Mouse (Mus musculus) heart, postnatal 25 days (tissue): ENCODE data around the gene Adamts7. TPM values are rescaled to one million over a fixed set of nuclear protein-coding genes. Genes with fewer than 3 reads are reported as not detected.
A peak's percentile ranks its signal among the peaks of the same experiment; 100 is the strongest.

Experiments used
- DNase-seq: peaks from one replicate; pipeline ENCODE4 v3.0.0; 2022; ENCODE audit warnings: low spot score
- intact Hi-C: fragments of 180-260 bp; cut with DNase I; formaldehyde crosslinking; loops from one replicate; pipeline ENCODE4 v1.15.1; 2025
- total RNA-seq, 2 experiments: library from RNA; stranded (reverse); gene quantifications; 2 replicates each; pipeline ENCODE4 v1.2.3; 2021

Gene Adamts7
- total RNA-seq = 10 to 100 TPM; 17.9 to 20.9 TPM

DNA sequence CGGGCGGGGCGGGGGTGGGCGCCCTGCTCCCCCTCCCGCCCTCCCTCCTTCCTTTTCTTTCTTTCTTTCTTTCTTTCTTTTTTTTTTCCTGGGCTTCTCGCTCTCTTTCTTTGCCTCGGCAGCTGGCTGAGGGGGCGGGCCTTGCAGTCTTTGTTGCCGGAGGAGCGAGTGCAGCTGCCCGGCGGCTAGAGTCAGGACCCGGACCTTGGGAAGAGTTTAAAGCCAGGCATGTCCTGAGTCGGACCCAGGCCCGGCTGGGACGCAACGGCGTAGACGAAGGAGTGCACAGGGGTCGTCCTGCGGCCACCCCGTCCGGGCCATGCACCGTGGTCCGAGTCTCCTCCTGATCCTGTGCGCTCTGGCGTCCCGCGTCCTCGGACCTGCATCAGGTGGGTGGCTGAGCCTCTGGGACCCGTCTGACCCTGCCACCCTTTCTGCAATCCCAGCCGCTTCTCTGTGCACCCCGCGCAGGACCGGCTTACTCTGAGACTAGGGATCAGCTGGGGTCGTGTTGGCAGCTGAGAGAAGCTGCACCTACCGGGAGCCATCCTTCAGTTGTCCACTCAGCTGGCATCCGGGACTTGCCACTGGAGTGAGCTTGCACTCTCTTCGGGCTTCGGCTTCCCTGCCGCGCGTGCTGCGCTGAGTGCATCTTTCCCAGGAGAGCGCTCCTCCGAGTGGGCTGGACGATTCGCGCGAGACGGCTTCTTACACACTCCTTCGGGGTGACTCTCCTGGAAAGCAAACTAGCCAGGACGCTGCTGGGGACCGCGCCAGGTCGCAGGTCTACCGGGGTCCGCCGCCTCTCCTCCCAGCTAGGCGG lies at the start of gene Adamts7:
Adamts7 (plus strand) TSS at position 144 of the 823 bp plus-strand sequence.
- intact Hi-C loops = loop anchor here (2.0 kb wide), 2 partner anchors 36 kb away; no protein-coding TSS in a partner anchor
- no peak for DNase-seq

DNA sequence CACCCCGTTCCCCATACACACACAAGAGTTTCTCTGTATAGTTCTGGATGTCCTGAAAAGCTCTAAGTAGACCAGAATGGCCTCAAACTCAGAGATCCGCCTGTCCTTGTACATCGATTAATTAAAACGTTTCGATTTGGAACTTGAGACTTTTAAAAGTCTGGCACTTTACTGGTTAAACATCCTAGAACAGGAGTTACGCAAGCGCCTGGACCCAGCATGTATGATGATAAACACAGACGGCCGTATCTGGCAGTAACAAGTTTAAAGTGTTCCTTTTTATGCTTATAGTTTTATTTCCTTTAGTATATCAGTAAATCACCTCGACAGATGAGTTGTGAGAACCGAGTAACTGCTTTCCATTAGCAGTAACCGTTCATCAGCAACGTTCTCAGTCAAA lies 49.7 kb upstream of the Adamts7 start:
- DNase-seq = no peak
- intact Hi-C loops = loop anchor here (2.0 kb wide), 1 partner anchor 14 kb away; no protein-coding TSS in a partner anchor

DNA sequence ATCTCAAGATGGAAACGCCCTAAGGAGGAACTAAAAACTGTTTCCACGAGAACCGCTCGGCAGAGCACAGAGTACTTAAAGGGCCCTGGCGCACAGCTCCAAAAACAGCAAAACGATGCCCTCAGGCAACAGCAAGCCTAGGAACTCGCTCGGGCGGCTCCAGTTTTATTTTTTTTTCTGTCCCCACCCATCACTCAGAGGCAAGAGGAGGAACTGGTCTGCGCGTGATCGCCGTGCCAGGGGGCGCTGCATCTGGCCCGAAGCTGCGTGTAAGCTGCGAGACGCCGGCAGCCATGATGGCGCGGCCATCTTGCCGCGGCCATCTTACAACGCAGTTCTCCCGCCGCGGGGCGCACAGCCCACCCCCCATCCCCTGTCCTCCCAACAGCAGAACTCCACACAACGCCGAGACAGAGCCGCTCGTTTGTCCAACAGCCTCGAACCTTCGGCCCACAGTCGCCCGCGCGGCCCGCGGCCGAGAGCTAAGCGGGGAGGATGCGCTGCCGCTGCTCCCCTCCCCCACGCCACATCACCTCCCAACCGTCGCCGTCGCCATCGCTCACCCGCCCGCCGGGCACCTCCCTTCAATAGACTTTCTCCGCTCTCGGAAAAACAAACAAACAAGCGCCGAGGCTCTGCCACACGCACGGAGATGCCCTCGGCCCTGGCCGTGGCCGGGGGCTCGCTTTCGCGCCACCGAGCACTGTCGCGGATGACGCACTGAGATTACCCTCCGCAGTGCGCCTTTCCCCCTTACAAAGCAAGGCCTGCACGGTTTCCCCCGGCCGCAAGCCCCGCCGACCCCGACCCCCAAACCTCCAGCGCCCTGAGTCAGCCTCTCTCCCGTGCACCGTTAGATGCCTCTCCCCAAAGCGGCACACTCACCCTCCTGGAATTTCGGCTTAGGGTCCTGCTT lies 49.0 kb upstream of the Adamts7 start:
- DNase-seq = peak; percentile 88
- intact Hi-C loops = loop anchor here (2.0 kb wide), 1 partner anchor 13 kb away; no protein-coding TSS in a partner anchor

DNA sequence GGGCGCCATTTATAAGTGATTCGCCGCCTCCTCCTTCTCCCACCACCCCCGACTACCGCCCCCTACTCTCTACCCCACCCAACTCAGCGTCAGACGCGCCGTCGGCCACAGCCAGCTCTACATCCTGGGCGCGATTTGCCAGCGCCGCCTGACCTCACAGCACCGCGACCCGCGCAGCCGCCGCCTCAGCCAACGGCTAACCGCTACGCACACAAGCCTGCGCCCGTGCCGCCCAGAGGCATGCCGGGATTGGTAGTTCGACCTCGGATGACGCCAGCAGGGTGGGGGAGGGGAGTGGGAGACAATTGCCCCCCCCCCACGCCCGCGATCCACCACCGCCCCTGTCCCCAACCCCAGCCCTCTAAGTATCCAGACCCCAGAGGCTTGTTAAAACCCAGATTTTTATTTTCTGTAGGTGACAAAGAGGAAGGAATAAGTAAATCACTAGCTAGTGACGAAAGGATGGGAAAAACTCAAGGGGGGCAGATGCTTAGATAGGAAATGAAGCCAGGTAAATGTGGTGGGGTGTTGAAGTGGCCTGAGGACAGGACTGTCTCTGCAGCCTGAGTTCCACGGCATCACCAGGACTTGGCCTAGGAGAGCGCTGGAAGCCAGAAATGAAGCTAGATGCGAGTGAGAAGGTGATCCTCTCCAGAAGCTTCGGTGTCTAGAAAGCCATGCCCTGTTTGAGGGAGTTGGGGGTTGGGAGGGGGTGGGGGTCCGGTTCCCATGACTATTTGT lies 48.1 kb upstream of the Adamts7 start, which contains the start of gene Morf4l1:
Morf4l1 (minus strand) TSS at position 208 of the 741 bp plus-strand sequence.
- intact Hi-C loops = no loop called here
- peak; percentile 95 for DNase-seq

DNA sequence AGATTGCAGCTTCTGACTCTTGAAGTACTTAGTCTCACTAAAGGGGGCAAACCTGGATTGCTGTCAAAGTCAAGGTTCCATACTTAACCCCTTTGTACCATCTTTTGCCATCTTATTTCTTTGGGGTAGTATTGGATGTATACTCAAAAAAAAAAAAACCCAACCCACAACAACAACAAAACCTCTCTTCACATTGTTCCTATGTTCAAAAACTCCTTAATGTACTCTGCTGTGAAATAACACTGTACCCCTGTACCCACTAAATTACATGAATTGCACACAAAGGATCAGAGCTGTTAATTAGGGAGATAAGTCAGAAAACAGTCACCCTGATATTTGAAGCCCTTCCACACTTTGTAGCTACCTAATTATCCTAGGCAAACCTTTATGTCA lies 47.6 kb upstream of the Adamts7 start:
- intact Hi-C loops = no loop called here
- DNase-seq = no peak

DNA sequence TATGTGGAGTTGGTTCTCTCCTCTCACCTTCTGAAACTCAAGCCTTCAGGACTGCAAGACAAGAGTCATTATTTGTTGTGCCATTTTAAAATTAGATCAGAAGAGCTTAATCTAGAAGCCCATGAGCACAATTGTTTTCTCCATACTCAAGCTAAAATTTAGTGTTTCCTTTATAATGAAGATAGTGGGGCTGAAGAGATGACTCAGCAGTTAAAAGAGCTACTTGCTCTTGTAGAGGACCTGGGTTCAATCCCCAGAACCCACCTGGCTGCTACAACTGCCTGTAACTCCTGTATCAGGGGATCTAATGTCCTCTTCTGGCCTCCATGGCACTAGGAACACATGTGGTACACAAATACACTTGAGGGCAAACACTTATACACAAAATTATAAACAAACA lies 45.6 kb upstream of the Adamts7 start:
- intact Hi-C loops = no loop called here

DNA sequence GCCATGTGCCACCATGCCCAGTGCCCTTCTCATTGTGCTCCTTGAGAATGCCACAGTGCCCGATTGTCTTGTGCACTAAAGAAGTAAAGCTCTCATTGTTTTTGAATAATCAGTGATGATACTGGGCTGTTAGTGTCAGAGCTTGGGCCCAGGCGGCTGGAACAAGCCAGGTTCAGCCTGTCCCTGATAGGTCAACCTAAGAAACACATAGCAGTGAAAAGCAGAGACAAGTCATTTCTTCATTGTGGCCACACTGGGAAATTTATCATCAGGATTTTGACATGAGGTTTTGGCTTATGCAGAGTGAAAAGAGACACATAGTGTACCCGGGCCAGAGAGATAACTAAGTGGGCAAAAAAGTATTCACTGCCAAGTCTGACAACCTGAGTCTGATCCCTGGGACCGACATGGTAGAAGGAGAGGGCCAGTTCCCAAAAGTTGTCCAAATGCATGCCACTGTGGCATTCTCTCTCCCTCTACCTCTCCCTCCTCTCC lies 40.6 kb upstream of the Adamts7 start:
- intact Hi-C loops = no loop called here
- no peak for DNase-seq

More for the DNA sequence above, 45.6 kb upstream of the Adamts7 start:
- no peak for DNase-seq

DNA sequence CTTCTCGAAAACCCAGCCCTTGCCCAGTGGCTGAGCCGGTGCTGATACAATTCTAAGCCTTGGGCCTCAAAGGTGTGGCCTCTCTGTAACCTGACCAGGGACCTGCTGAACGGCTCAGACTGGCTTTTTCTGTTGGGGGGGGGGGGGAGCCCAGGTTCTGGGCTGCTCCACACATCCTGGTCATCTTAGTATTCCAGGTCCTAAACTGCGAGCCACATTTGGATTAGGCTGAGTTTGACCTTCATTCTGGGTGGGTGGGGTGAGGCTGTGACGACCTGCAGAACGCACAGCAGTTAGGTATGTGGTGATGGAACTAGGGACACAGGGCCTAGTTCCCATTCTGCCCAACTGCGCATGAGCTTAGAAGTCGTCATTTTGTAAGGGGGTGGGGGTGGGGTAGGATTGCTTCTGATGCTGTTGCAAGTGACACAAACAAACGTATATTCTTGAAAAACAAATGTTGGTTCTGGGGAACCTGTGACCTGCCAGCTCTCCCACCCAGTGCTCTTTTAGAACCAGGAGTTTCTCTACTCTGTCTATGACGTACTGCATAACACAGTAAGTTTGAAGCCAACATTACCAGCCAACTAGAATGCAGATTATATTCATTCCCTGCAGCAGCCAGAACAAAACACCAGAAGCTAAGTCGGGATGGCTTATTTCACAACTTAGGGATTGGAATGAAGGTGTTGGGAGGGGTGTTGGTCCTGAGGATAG lies 38.6 kb upstream of the Adamts7 start:
- DNase-seq = no peak
- intact Hi-C loops = no loop called here

DNA sequence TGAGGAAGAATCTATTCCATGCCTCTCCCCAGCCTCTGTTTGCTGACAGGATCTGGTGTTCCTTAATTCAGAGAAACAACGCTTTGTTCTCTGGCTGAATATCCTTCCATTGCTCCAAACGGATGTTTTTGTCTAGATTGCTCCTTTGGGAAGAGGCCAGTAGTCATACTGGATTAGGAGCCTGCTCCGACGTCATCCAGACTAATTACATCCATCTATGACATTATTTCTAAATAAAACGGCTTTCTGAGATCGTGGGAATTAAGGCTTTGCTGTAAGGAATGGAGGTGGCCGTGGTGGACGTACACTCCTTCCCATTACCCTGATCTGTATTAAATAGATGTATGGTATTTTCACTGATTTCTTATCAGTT lies 38.0 kb upstream of the Adamts7 start:
- no peak for DNase-seq
- intact Hi-C loops = no loop called here

DNA sequence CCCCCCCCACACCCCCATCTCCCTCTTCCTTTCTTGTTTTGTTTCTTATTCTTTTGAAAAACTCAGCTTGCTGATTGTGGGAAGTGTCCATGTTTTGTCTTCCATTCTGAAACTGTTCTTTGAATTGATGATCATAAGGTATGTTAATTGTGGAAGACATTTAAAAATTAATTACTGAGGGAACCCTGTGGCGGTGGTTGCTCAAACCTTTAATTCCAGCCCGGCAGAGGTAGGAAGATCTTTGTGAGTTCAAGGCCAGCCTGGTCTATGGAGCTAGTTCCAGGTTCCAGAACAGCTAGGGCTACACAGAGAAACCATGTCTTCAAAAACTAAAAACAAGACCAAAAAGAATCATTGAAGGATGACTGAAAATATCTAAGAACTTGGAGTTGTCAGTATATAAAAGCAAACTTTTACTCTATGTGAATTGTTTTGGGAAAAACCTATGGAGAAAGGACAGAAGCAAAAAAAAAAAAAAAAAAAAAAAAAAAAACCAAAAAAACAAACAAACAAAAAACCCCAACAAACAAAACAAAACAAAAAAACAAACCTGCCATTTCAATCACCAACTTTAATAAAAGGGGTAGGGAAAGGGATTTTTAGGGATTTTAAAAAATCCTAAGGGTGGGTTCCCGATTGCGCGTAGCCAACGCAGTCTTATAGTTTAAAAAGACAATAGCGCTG lies 37.3 kb upstream of the Adamts7 start:
- intact Hi-C loops = loop anchor here (2.0 kb wide), 2 partner anchors 13 to 37 kb away; partner anchors contain the start of gene Adamts7
- no peak for DNase-seq

DNA sequence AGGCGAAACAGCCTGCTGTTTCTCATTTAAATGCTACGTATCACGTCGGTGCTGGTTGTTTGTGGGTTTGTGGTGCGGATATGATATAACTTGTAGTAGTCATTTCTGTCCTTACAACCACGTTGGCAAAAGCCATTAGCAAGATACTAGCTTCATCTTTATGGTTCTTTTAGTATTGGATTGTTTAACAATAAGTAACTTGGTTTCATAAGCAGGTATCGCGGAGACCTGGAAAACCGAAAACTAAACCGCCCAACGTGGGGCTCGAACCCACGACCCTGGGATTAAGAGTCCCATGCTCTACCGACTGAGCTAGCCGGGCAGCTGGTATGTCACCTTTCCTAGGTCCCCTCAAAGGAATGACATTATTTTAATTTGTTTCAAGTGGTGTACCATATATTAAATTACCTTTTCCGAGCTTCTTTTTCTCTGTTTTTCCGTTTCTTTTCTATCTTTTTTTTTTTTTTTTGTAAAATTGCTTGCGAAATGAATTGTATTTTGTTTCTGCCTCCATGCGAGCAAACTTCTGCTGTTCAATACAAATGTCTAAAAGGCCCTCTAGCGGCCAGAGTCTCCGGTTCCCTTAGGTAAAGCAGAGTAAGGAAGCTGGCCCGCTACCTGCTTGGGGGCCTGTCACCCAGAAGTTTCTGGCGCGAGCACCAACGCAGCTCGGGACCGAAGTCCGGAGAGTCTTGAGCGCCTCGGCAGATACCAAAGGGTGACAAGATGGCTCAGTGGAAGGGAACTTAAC lies 36.4 kb upstream of the Adamts7 start:
- intact Hi-C loops = loop anchor here (2.0 kb wide), 2 partner anchors 14 to 36 kb away; partner anchors contain the start of gene Adamts7
- DNase-seq = peak; percentile 54

DNA sequence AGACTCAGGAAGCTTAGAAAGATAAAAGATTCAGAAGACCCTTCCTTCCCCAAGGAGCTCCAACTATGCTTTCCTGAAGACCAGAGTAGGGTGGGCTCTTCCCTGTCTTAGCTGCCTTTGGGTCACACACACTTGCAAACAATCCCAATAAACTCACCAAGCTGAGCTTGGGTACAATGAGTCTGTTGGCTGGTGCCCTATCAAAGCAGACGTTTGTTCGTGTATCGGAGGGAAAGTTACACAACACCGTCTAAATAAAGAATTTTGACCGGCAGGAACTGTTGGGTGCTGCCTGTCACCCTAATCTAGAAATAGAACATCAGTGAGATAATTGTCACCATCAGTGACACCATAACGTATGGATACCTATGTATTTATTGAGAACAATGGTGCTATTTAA lies 35.7 kb upstream of the Adamts7 start:
- intact Hi-C loops = loop anchor here (2.0 kb wide), 2 partner anchors 14 to 36 kb away; partner anchors contain the start of gene Adamts7
- DNase-seq = no peak

DNA sequence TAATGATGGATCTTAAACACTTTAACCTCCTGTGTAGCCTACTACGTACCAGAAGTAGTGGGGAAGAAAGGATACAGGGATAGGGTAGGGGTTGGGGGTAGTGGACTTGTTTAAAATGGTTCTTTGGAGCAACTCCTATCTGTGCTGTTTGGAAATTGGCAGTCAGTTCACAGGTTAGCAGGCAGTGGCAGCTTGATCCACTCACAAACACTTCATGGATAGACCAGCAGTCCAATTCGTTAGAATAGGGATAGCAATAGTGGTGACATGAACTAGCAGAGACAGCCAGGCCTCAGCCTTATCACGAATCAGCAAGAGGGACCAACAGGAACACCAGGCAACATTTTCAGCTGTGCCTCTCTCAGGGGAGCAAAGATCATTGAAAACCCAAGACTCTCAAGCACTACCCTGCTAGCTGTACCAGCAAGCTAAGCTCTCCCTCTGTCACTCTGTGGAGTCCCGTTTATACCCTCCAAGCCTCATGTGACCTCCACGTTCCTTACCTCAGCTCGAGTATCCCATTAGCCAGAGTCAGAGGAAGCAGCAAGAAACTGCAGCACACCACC lies 34.1 kb upstream of the Adamts7 start:
- no peak for DNase-seq
- intact Hi-C loops = no loop called here

DNA sequence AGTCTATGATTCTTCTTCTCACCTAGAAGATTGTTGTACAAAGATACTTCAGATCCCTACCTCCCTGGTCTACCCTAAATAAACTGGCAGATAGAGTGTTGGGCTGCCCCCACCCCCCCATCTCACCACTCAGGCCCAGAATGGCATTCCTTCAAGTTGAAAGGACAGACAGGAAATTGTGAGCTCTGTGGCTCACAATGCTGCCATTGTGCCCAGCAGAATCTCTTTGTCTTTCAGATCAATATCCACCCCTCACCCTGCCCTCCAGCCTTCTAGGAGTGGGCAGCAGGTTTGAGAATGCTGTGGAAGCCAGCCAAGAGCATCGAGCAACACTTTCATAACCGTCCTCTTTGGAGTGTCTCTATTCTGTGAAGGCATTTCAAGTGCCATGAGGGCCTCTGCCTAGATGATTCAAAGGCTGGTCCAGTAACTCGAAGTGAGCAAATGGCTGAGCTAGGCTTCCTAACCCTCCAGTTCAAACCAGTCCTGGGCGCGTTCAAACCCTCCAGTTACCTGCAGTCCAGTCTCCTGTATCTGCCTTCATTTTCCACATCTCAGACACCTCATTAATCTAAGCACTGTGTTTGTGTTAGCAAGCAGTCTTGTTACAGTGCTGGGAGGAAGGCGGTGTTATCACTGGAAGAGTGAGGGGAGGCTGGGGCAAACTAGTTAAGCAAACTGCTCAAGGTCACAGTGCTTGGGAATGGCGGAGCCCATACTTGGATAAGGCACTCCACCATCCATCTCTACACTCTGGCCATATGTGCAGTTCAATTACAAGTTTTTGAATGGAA lies 29.1 kb upstream of the Adamts7 start:
- intact Hi-C loops = no loop called here
- DNase-seq = no peak

DNA sequence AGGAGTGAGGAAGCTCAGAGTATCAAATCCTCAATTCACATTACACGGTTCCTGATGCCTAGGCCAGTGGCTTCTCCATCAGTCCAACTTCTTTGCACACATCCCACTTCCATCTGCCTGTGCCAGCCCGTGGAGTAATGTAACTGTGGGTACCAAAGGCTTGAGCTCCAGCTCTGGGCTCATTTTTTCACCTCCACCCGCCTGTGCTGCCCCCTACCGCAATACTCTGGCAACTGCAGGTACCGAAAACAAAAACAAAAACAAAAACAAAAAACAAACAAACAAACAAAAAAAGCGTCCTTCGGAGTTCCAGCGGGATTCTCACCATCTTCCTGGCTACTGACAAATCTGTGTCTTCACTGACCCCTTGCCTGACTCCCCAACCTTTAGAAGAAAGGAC lies 27.4 kb upstream of the Adamts7 start:
- intact Hi-C loops = no loop called here
- no peak for DNase-seq

DNA sequence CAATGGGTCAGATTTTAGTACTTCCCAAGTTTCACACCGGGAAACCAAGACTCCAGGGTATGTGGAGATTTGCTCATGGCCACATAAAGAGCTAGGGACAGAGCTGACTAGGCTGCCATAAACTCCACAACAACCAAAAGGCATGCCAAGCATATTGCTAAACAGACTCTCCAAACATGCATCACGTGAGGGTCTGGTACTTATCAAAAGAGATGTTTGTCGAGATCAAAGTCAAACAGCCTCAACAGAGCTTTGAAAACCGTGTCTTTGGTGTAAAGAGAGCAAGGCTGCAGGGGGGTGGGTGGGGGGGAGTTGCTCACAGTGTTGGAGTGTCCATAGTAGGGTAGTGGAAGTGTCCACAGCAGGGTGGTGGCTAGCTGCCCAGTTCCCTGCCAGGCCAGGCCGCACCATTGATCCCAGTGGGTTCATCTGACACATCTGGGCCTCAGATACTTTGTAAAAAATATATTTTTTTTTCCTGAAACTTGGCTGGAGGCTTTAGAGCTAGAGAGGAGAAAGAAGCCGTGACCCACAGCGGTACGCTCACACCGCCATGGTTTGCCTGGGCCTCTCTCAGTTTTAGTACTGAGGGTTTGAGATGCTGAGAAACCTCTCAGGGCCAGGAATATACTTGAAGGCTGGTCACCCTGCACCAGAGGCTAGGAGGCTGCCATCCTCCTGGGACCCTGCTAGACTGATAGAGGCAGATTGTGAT lies 26.7 kb upstream of the Adamts7 start:
- intact Hi-C loops = no loop called here
- DNase-seq = no peak
